Mouse (Mus musculus) frontal cortex, adult (tissue): Measurements from ENCODE around the gene Tnfrsf13c.

ENCODE experiments used
- ATAC-seq: cut with Nextera tagmentation; 2 replicates; pipeline ENCODE4 v1.9.2; 2017; ENCODE audit warnings: mild to moderate bottlenecking, moderate library complexity, mixed read lengths; ENCODE audit not compliant: low TSS enrichment

The Tnfrsf13c gene

DNA sequence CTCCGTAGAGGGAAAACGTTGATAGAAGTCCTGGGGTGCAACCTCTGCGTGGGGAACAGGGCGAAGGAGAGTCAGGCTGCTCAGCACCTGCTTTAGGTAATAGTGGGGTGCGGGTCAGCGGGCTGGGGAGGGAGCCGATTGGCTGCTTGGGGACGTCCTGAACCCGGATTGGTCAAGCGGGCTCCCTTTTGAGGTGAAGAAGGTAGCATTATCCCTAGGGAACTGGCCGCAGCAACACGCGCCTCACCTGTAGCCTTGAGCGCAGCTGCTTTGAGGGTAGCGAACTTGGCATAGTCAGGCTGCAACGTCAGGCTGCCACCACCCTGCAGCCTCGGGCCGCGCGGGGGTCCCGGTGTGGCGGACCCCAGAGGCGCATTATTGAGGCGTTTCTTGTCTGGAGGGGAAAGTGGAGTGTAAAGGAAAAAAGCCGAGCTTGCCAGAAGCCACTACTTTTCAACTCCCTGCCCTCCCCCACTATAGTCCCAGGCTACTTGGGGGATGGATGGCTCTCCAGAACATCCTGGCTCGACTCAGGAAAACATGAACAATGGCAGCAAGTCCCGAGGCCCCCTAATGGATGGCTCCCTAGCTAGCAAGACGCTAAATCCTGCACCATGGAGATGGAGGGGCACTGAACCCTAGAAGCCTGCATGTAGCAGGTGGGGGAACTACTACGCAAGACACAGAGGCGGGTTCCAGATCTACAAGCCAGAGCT lies 16.5 kb downstream of the Tnfrsf13c start:
- no peak for ATAC-seq

DNA sequence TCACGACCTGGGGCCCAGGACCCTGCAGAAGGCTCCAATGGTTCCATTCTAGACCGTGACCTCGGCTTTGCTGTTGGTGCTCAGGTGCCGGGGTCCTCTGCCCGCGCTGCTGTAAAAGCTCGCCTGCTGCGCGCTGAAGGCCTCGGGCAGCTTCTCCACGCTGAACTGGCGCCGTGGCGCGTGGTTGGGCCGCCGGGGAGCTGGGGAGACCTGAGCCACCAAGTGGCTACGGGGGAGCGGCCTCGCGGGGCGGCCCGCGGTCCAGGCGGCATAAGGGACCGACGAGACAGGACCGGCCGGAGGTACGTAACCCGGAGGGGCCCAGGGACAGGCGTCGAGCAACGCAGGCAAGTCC lies 17.1 kb downstream of the Tnfrsf13c start:
- no peak for ATAC-seq

DNA sequence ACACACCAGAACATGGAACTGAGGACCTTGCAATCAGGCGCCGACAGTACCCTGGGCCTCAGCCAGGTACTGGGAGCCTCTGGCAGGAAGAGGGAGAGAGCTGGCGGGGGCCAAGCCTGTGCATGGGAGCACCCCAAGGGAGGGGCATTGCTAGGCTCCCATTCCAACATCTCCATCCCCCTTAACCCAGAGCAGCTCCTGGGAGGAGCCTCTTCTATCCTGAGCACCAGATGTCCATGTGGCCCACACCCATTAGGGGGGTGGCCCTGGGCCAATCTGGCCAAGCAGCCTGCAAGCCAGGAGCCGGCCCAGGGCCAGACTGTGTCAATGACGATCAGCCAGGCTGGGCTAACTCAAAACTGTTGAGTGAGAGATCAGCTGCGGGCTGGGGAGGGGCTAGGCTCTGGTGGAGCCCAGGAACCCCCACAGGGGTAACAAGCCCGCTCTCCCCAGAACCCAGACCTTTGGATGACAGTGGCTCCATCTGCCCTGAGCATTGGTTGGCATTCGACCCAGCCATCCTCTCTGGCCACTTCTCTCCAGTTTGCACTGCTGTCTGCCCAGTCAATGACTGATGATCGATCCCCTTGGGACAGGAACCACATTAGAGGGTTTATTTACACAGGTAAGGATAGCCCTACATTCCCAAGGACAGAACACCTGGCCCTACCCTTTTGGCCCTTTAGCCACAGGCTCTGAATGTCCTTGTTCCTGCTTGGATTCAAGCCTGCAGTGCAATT lies 17.6 kb downstream of the Tnfrsf13c start:
- peak; percentile 42 for ATAC-seq

DNA sequence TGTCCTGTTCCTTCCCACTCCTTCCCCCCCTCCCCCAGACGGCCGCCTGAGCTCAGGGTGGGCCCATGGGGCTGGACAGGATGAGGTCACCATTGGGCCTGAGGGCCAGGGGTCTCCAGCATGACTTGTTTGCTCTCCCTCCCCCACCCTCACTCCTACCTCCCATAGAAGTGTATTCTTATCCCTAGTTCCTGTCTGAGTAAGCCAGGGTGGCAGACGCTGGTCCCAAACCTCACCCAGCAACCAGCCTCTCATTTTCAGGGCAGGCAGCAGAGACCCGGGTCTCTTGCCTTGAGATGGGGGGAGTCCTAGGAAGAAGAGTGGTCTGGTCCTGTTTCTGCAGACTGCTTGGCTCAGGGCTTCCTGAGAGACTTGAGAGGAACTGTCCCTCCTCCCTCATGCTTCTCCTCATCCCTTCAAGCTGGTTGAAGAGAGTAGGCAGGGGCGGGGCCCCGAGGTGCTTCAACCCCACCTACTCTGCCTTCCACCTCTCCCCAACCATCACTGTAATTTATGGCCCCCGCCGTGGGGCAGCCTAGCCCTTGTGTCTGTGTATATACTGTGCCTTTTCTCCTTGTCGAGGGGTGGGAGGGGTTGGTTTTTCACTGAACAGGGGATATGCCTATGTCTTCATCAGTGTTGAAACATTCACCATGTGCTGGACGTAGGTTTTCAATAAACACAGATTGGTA lies 19.3 kb downstream of the Tnfrsf13c start:
- ATAC-seq = no peak

DNA sequence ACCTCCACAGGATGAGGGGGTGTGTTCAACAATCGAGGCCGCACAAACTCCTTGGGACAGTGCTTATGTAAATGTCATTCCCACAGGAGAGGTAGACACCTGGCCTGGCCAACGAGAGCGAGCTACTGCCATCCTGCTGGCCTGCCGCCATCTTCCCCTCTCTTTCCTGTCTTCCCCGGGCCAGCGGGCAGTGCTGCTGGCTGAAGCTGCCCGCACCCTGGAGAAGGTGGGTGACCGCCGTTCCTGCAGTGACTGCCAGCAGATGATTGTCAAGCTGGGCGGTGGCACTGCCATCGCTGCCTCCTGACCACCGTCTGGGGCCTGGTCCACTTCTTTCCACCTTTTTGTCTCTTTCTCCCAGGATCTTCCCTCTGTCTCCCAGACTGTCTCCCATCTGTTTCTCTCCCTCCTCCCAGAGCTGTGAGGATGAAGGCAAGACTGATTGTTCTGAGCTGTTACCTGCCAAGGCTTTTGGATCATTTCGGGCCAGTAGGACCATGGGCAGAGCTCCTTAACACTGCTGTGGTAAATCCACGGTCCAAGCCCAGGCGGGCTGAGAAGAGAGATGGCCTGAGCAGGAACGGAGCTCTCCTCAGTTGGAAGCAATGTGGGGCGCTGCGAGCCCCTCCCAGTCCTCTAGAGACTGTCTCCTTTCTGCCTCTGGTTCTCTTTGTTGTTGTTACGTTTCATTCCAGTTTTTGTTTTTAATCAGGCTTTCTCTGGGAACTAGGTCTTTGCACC lies 20.4 kb downstream of the Tnfrsf13c start:
- no peak for ATAC-seq

DNA sequence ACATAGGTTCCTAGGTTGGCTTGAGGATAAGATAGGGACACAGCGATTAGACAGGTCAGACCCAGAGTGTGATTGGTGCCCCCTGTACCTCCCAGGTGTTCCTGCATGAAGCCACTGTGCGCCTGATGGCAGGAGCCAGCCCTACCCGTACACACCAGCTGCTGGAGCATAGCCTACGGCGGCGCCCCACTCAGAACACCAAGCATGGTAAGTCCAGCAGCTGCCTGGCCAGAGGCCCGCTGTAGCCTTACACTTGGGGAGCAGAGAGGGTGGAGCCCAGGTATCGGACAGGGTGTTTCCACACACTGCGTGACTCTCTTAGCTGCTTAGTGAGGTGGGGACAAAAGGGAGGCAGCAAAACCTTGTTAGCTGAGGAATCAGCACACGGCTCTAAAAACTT lies 21.1 kb downstream of the Tnfrsf13c start:
- no peak for ATAC-seq

DNA sequence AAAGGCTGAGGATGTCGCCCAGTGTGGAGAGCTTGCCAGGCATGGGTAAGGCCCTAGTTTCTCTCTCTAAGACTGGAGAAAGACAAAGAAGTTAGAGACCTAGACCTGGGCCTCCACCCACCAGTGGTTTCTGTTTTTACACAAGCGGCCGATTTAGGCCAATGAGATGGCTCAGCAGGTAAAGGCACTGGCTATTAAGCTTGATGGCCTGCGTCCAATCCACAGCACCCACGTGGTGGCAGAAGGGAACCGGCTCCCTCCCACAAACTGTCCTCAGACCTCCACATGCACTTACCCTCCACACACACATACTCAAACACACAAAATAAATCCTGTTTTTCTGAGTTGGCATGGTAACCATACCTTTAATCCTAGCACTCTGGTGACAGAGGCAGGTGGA lies 22.1 kb downstream of the Tnfrsf13c start:
- no peak for ATAC-seq

DNA sequence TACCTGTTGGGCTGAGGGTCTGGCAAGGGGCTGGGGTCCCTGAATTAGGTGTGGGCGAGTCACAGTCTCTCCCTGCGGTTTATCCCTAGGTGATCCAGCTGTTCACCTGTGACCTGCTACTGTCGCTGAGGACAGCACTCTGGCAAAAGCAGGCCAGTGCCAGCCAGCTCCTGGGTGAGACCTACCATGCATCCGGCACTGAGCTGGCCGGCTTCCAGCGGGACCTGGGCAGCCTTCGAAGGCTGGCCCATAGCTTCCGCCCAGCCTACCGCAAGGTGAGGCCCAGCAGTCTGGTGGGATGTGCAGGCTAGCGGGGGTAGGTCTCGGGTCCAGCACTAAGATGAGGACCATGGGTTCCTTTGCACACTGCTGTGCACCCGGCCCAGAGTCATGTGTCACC lies 24.6 kb downstream of the Tnfrsf13c start:
- no peak for ATAC-seq

DNA sequence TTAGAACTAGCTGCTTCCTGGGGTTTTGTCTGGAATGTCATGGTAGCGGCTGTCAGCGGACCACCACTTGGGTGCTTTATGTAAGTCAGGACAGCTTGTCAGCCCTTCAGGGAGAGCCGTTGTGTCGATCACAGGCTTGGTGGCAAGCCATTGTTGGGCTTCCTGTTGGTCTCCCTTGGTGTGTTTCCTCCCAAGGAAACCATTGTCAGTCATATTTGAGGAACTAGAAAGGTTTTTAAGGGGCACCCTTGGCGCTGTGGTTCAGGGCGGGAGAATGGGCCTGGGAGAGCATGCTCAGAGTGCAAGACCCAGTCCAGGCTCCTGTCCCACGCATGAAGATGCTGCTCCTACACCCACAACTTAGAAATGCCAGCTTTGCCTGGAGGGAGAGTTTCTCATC lies 25.8 kb downstream of the Tnfrsf13c start:
- ATAC-seq = no peak

DNA sequence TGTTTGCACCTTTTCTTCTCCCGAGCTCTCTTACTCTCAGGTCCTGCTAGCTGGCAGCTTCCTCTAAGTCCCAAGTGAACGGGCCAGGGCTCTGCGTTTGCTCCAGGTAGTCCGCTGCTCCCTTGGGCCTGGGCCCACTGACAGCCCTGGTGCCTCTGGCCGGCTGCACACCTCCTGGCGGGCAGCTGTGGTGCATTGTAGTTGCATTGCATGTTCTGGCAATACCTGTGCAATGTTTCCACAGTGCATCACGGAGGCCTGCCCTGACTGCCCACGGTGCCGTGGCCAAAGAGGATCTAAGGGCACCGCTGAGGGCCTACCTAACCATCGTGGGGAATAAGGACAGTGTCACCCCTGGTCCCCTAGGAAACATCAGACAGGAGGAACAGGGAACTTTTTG lies 26.2 kb downstream of the Tnfrsf13c start:
- no peak for ATAC-seq

DNA sequence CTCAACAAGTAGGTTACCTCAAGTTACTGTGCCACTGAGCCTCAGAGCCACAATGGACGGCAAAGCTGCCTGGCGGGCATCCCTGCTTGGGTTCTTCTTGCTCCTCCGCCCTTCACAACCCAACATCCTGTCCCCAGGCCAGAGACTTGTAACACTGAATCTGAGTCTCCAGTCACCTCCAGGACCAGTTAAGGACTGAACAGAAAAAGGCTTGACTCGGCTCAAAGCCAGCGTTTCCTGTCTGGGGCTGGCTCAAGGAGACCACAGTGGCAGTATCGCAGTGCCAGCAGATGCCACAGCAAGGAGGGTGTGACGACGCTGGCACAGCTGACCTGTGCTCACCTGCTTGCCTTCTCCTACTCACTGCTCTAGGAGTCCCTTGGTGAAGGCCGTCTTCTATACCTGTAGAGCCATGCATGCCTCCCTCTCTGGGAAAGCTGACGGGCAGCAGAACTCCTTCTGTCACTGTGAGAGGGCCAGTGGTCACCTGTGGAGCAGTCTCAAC lies 26.9 kb downstream of the Tnfrsf13c start:
- no peak for ATAC-seq

DNA sequence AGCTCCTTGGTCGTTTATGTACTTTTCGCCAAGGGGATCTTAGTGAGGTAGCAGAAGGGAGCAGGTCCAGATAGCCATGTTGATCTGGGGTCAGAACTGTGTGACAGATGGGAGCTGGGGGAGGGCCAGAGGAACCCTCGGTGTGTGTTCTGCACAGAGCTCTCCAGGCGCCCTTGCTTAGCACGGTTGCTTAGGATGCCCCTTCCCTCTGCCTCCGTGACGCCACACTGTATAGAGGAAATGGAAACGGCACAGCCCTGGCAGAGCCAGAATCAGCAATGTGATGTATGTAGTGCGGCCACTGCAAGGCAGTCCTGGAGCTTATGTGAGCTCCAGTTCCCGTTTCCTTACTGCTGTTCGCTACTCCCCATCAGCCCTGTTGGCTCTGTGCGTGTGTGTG lies 27.9 kb downstream of the Tnfrsf13c start:
- no peak for ATAC-seq

DNA sequence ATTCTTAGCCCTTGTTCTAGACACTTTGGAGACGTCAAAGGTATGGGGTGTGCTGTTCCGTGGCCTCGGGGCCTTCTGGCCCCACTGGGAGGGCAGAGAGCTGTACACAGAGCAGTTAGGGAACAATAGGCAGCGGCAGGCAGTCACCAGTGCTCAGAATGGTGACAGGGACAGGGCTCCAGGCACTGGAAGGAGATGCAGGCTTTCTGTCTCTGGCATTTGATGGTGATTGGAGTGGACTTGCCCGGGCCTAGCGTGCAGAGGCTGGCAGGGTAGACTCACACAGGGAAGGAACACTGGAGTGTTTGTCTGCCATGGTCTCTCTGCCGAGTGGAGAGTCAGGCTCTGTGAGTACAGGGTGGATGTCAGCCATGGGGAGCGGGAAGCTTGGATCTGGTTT lies 31.6 kb downstream of the Tnfrsf13c start:
- ATAC-seq = peak; percentile 38; the same call in 1 of the 2 replicates

DNA sequence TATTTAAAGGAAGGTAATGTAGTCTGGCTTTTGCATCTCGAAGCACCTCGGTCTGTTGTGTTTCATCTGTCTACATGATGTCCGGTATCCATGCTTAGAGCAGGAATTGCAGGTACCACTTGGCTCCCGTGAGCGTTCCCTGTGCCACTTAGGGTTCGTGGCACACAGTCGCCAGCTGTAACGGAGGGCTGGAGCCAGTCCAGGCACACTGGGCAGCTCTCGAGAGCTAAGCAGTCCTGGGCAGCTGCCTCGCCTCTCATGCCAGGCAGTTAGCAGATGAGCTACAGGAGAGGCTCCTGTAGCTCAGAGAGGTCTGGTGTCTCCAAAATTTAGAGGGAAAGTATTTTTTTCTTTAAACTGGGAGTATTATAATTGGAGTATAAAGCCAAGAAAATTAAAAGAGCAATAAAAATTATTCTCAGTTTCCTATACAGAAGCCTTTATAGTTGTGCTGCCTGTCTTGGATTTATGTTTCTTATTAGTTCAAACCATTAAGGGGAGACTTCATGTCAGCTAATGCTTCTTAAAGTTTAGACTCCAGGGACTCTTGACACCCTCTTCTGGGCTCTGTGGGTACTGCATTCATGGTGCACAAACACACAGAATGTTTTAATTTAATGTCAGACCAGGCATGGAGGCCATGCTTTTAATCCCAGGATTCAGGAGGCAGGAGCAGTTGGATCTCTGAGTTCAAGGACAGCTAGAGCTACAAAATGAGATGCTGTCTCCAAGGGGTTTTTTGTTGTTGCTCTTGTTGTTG lies 35.5 kb downstream of the Tnfrsf13c start:
- no peak for ATAC-seq

DNA sequence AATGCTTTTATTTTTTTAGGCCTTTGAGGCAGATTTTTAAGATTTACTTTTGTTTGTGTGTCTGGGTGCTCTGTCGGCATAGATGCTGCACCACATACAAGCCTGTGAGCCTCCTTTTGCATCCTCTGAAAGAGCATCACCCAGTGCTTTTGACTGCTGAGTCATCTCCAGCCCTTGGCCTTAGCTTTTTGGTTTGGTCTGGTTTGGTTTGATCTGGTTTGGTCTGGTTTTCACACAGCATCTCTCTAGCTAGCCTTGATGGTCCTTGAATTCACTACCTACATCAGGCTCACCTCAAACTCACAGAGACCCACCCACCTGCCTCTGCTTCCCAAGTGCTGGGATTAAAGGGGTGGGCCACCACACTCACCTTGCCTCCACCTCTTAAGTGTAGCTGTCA lies 36.2 kb downstream of the Tnfrsf13c start:
- no peak for ATAC-seq

DNA sequence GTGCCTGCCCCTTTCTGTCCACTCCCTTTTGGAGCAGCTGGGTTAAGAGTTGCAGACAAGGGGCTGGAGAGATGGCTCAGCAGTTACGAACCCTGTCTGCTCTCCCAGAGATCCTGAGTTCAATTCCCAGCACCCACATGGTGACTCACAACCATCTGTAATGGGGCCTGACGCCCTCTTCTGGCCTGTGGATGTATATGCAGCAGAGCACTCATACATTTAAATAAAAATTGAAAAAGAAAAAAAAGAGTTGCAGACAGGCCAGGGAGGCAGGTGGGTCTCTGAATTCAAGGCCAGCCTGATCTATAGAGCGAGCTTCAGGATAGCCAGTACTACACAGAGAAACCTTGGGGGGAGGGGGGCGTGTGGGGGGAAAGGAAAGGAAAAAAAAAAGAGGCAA lies 36.8 kb downstream of the Tnfrsf13c start:
- no peak for ATAC-seq

DNA sequence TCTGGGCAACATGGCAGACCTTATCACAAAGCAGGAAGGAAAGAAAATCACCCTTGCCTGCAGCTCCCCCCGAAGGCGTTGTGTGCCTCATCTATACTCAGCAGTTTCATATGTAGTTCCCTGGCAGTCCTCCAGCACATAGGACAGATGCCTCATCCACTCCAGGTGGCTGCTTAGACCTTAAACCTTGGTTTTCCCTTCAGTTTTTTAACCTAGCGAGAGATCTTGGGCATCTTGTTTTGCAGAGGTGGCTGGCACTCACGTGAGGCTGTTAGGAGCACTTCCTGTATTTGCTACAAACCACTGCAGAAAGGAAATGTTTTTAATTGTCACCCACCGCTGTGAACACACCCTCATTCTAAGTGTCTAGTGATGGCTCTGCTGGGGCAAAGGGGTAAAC lies 37.2 kb downstream of the Tnfrsf13c start:
- no peak for ATAC-seq

DNA sequence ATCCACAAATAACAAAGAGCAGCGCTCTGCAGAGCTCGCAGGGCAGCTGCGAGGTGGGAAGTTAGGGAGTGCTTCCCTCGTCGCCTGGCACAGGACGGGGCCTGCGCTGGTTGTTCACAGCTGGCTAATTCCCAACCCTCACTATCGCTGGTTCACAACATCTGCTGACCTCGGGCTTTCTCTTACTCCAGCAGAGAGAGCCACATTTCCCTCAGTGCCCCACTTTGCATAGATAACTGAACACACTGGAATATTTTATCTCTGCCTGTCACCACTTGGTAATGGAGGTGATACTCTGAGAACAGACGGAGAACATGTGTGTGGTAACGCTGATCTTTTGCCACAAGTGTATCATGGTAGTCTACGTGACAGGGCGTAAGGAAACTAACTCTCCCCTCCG lies 38.0 kb downstream of the Tnfrsf13c start:
- ATAC-seq = no peak

DNA sequence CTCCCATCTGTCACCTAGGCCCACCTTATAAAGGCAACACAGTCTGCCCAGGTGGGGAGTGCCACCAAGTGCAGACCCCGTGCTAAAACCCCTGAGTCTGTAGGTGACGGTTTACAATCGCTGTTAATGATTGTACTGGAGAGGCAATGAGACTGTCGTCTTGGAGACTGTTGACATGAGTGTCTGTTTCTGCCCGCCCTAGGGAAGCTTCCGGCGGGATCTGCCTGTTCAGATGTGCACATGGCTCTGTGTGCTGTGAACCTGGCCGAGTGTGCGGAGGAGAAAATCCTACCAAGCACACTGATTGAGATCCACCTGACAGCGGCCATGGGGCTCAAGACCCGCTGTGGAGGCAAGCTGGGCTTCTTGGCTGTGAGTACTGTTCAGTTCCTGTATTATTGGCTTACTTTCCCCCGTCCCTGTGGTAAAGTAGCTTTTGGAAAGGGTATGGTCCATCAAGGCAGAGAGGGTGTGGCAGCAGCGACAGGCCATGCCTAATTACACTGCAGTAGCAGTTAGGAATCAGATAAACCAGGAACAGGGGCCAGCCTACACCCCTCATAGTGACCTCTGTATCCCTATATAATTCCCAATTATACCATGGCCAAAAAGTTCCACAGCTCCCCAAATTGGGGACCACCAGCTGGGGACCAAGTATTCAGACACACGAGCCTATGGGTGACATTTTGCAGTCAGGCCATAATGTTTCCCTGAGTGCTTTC lies 38.9 kb downstream of the Tnfrsf13c start:
- ATAC-seq = no peak

DNA sequence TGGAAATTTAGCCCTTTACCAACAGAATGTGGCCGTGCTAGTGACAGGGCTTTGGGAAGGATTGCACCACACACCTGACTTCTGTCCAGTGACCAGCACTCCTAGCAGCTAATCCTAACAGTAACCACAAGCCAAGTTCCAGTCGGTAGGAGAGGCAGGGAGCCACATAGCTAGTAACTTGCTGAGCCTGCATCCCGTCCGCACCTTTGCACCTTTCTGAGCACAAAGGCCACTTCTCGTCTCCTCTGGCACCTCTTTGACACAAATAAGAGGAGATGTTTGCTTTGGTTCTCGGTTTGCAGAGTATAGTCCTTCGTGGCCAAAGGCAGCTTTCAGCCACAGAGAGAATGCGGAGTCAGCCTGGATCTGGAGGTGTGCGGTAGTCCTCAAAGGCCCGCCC lies 39.5 kb downstream of the Tnfrsf13c start:
- ATAC-seq = no peak

DNA sequence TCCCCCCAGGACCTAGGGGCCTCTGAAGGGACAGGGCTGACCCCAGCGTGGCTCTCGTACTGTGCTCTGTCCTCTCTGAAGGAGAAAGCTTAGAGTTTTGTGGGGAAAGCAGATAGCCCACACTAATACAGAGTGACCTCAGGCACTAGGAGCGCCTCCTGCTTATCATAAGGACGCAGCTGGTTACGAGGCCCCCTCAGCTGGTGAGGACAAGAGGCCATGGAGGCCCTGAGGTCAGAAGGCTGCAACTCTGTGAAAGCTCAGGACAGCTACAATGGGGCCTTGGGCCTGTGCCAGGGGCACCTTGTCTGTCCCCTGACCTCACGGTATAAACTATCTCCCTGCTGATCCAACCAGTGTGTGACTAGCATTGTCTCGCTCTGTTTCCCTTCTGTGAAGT lies 40.0 kb downstream of the Tnfrsf13c start:
- ATAC-seq = no peak
